Comparison of ENCODE assay signal across 10 mouse cellular contexts in the genomic region with DNA sequence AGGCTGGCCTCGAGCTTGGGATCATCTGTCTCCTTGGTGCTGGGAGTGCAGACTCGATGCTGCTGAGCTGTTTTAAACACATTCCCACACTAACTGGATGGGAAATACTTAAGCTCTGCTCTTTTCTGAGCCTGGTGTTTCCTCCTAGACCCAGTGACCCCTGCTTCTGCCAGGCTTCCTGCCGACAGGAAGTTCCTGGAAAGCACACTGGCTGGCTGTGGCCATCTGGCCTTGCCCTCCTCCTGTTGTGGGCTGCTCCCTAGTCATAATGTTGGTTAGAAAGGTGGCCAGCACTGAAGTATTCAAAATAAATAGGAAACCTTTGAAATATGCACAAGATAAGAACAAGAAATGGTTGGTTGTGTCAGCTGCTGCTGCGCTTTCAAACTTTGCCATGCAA.
DNase-seq lines count a peak whose midpoint lies in the region; ATAC-seq lines count a peak whose summit lies in the region.
"Had no signal": no experiment of that assay in that cellular context is flagged by ENCODE, and none has a peak within 500 bp of the region (broad histone marks: within the 10 kb centered on the region; RNA-seq: fewer than 3 reads in every experiment).

No protein-coding gene starts in this region.

- peak; percentile 25 for DNase-seq in cerebellum, adult 9-11 months
- DNase-seq in cerebellum, adult 11 months, result no peak
- peak; percentile 93 for DNase-seq in 416B (ENCODE audit: low read depth)
- peak; percentile 49 for DNase-seq in brain, adult 2 months (ENCODE audit: low read depth, low spot score)
- DNase-seq in right cerebral cortex, adult 18-20 months, result no peak
- DNase-seq in c-Kit-positive CD71-positive TER-119-positive erythroid progenitor cells, embryonic 14.5 days (ENCODE audit: low spot score), result no peak
- DNase-seq: heart, adult 2 months; liver, postnatal 0 days had no signal

- ATAC-seq in granulocyte monocyte progenitor cell, adult 5-6 weeks (replicated peaks; ENCODE audit: poor library complexity, severe bottlenecking), result 0 out of 2 replicates have a peak, but pooled peaks have one; percentile 24
- ATAC-seq: CD4-positive, CD25-positive, alpha-beta regulatory T cell, adult 4 months; liver, postnatal 0 days had no signal

Comparison
In these comparisons a context has a peak if more than half of its experiments do, and no peak if none do; other contexts are left out.
1. DNase-seq: peak in cerebellum, adult 9-11 months (single experiment), 416B (single experiment) and brain, adult 2 months (single experiment); none in cerebellum, adult 11 months (single experiment), right cerebral cortex, adult 18-20 months (single experiment) and c-Kit-positive CD71-positive TER-119-positive erythroid progenitor cells, embryonic 14.5 days (single experiment).